ENCODE assay signal across 8 mouse cellular contexts in genomic region chr7:73654193-73654871, GRCm38 (mm10).
A peak's percentile ranks its signal among the peaks of the same experiment; 100 is the strongest.
DNase-seq lines count a peak whose midpoint lies in the region; ATAC-seq and TF ChIP-seq lines count a peak whose summit lies in the region.

No protein-coding gene starts in this region.

- DNase-seq in gastrocnemius, adult 18-20 months (ENCODE audit: low spot score) = peak; percentile 56
- no peak for DNase-seq in gastrocnemius, adult 8-10 months (ENCODE audit: low spot score in 2 of 2)
- DNase-seq in ES-E14 (ENCODE audit: low read depth, low spot score) = peak; percentile 58
- peak; percentile 72 for DNase-seq in cerebellum, adult 9-10 months
- peak; percentile 34 to 69 for DNase-seq in frontal cortex, postnatal 36 days (ENCODE audit: low spot score in 2 of 2)
- peak; percentile 77 for DNase-seq in lung, postnatal 36 days

- peak; percentile 46; the same call in 1 of the 2 replicates for TF ChIP-seq CTCF in small intestine, adult 2 months (IDR thresholded peaks at IDR 0.05; ENCODE audit: extremely low read depth, insufficient read length, insufficient replicate concordance, low read depth, low read length)

- in situ Hi-C loops in ES-E14 (cut with MboI; ENCODE audit: low sequenced_read_pairs in 2 of 2, unreplicated experiment in 2 of 2) = loop anchor here (10.0 to 25.0 kb wide), 4 partner anchors 200 to 708 kb away; partner anchors contain the start of gene St8sia2 (in 1 of the 2)

- no peaks in the 10 kb centered on the region for H3K4me1 ChIP-seq in ES-E14 (ENCODE audit: control insufficient read depth in 2 of 2, insufficient read depth in 2 of 2, low read length in 2 of 2, poor library complexity in 1 of 2)
- no peaks in the 10 kb centered on the region for H3K4me1 ChIP-seq in kidney, embryonic 14.5 days (ENCODE audit: control insufficient read depth, insufficient read depth, low read length)
- H3K4me1 ChIP-seq in small intestine, adult 2 months (ENCODE audit: control insufficient read depth, insufficient read depth, insufficient read length, low read length) = no peaks in the 10 kb centered on the region

- no peaks in the 10 kb centered on the region for H3K36me3 ChIP-seq in ES-E14 (ENCODE audit: control insufficient read depth, insufficient read depth, low read length, poor library complexity, severe bottlenecking)
- no peaks in the 10 kb centered on the region for H3K36me3 ChIP-seq in kidney, embryonic 14.5 days (ENCODE audit: control insufficient read depth, insufficient read depth, low read length)
- H3K36me3 ChIP-seq in small intestine, adult 2 months (ENCODE audit: control insufficient read depth, insufficient read depth, low read length) = no peaks in the 10 kb centered on the region

- WGBS in kidney, embryonic 14.5 days = 40% methylated on average over 12 of the region's 12 CpGs
- WGBS in small intestine, adult 2 months = 41% methylated on average over 12 of the region's 12 CpGs

- no peak overlapping the region for H3K4me3 ChIP-seq in ES-E14 (ENCODE audit: insufficient read depth in 1 of 2, low read depth in 1 of 2, low read length in 2 of 2, poor library complexity in 1 of 2, severe bottlenecking in 1 of 2)
- H3K4me3 ChIP-seq in kidney, embryonic 14.5 days (ENCODE audit: low read length) = no peak overlapping the region
- H3K4me3 ChIP-seq in small intestine, adult 2 months (ENCODE audit: low read depth, low read length) = no peak overlapping the region

- 0 out of 2 replicates have a peak, but pooled peaks cover 2% of the 10 kb centered on the region for H3K27me3 ChIP-seq in kidney, embryonic 14.5 days (ENCODE audit: control insufficient read depth, insufficient read depth, low read length)
- no peaks in the 10 kb centered on the region; the same call in 1 of the 2 replicates for H3K27me3 ChIP-seq in small intestine, adult 2 months (ENCODE audit: control insufficient read depth, insufficient read depth, low read length)

- H3K27ac ChIP-seq in ES-E14 (ENCODE audit: insufficient read depth, low read depth, low read length, poor library complexity, severe bottlenecking) = no peak overlapping the region
- H3K27ac ChIP-seq in kidney, embryonic 14.5 days (ENCODE audit: low read depth, low read length) = no peak overlapping the region
- no peak overlapping the region for H3K27ac ChIP-seq in small intestine, adult 2 months (ENCODE audit: insufficient read depth, low read depth, low read length)

- H3K4me2 ChIP-seq in kidney, embryonic 14.5 days (replicated peaks; ENCODE audit: low read depth, low read length) = no peak overlapping the region

- 0 out of 2 replicates have a peak, but pooled peaks have one; percentile 44 for ATAC-seq in kidney, embryonic 14.5 days (ENCODE audit: low FRiP score, low TSS enrichment)

- H3K9me3 ChIP-seq in ES-E14 (ENCODE audit: control insufficient read depth, insufficient read depth, low read depth, low read length) = no peaks in the 10 kb centered on the region
- H3K9me3 ChIP-seq in kidney, embryonic 14.5 days (ENCODE audit: control insufficient read depth, low read length) = no peaks in the 10 kb centered on the region

- no peak for TF ChIP-seq POLR2A in small intestine, adult 2 months (IDR thresholded peaks at IDR 0.05; ENCODE audit: low read depth, low read length)

- H3K9ac ChIP-seq in ES-E14 (ENCODE audit: insufficient read depth, low read depth, low read length, poor library complexity, severe bottlenecking) = no peak overlapping the region
- no peak overlapping the region for H3K9ac ChIP-seq in kidney, embryonic 14.5 days (ENCODE audit: low read depth, low read length)

TF ChIP-seq in ES-E14, 5 proteins besides CTCF, POLR2A, EP300 and RAD21:
- peak; percentile 48; the same call in 1 of the 2 replicates for TF ChIP-seq ZNF384 (IDR thresholded peaks at IDR 0.05; ENCODE audit: low read depth, low read length)
- TF ChIP-seq HCFC1 (IDR thresholded peaks at IDR 0.05; ENCODE audit: borderline replicate concordance, insufficient read depth, low read length) = no peak
- TF ChIP-seq CHD2 (IDR thresholded peaks at IDR 0.05; ENCODE audit: low read depth, low read length) = no peak
- TF ChIP-seq ZC3H11A (IDR thresholded peaks at IDR 0.05; ENCODE audit: borderline replicate concordance, low read depth, low read length) = peak; percentile 65; the same call in 1 of the 2 replicates
- TF ChIP-seq MAFK (IDR thresholded peaks at IDR 0.05; ENCODE audit: insufficient read depth, low read depth, low read length) = no peak

Comparison
In these comparisons a context has a peak if more than half of its experiments do, and no peak if none do; other contexts are left out.
1. DNase-seq: peak in gastrocnemius, adult 18-20 months (single experiment), ES-E14 (single experiment), cerebellum, adult 9-10 months (single experiment), frontal cortex, postnatal 36 days (2 of 2) and lung, postnatal 36 days (single experiment); none in gastrocnemius, adult 8-10 months (0 of 2).